Mouse (Mus musculus) myocyte (in vitro differentiated cells): ENCODE data around the gene Tshz2.

Experiments used
- E2F4 ChIP-seq: IDR thresholded peaks from one replicate; pipeline ENCODE4 v1.6.1; 2011; ENCODE audit warnings: mild to moderate bottlenecking, control low read depth, moderate library complexity; ENCODE audit not compliant: insufficient read depth
- MAX ChIP-seq: IDR thresholded peaks from one replicate; pipeline ENCODE4 v1.6.1; 2011; ENCODE audit warnings: low read depth, mild to moderate bottlenecking, control low read depth
- MYOD1 ChIP-seq, 3 experiments: IDR thresholded peaks; one replicate each; pipeline ENCODE4 v1.6.1; 2011; ENCODE audit warnings: control low read depth in 2 of 3, low read depth in 2 of 3, mild to moderate bottlenecking in 2 of 3, moderate library complexity in 1 of 3; ENCODE audit not compliant: insufficient read length in 2 of 3, control insufficient read depth in 1 of 3
- MYOG ChIP-seq, 3 experiments: IDR thresholded peaks; one replicate each; pipeline ENCODE4 v1.6.1; 2011; ENCODE audit warnings: control low read depth in 2 of 3, low read depth in 2 of 3, mild to moderate bottlenecking in 2 of 3; ENCODE audit not compliant: insufficient read length in 2 of 3, control insufficient read depth in 1 of 3, insufficient read depth in 1 of 3
- POLR2A ChIP-seq: IDR thresholded peaks from one replicate; pipeline ENCODE4 v1.6.1; 2011; ENCODE audit warnings: low read depth, mild to moderate bottlenecking, control low read depth, moderate library complexity; ENCODE audit not compliant: insufficient read length
- POLR2AphosphoS2 ChIP-seq: IDR thresholded peaks from one replicate; pipeline ENCODE4 v1.6.1; 2011; ENCODE audit warnings: low read depth, control low read depth; ENCODE audit not compliant: insufficient read length
- REST ChIP-seq: IDR thresholded peaks from one replicate; pipeline ENCODE4 v1.6.1; 2011; ENCODE audit warnings: mild to moderate bottlenecking, control low read depth, moderate library complexity; ENCODE audit not compliant: insufficient read depth, insufficient read length
- SRF ChIP-seq: IDR thresholded peaks from one replicate; pipeline ENCODE4 v1.6.1; 2011; ENCODE audit warnings: low read depth; ENCODE audit not compliant: control insufficient read depth, insufficient read length
- TCF12 ChIP-seq: IDR thresholded peaks from one replicate; pipeline ENCODE4 v1.6.1; 2011; ENCODE audit warnings: mild to moderate bottlenecking, control low read depth; ENCODE audit not compliant: poor library complexity, insufficient read depth, severe bottlenecking
- USF1 ChIP-seq: IDR thresholded peaks from one replicate; pipeline ENCODE4 v1.6.1; 2011; ENCODE audit warnings: low read depth, mild to moderate bottlenecking, control low read depth, moderate library complexity

DNA sequence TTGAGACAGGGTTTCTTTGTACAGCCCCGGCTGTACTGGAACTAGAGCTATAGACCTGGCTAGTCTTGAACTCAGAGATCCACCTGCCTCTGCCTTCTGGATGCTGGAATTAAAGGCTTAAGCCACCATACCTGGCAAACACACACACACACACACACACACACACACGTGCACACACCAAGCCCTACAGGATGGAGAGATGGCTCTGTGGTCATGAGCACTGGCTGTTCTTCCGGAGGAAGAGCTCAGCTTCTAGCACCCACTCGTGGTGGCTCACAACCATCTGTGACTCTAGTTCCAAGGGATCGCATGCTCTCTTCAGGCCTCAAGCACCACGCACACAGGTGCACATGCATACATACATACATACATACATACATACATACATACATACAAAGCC, 471.6 kb downstream of the Tshz2 start:
- TF ChIP-seq POLR2A: no peak
- no peak for TF ChIP-seq MAX
- TF ChIP-seq E2F4: no peak
- TF ChIP-seq USF1: no peak
- TF ChIP-seq POLR2AphosphoS2: peak; percentile 32
- no peak for TF ChIP-seq MYOG (IDR thresholded peaks at IDR 0.05; ENCODE audit: control insufficient read depth in 1 of 3, insufficient read depth in 1 of 3, insufficient read length in 2 of 3, low read depth in 2 of 3)
- TF ChIP-seq SRF: no peak
- no peak for TF ChIP-seq MYOD1 (IDR thresholded peaks at IDR 0.05; ENCODE audit: control insufficient read depth in 1 of 3, insufficient read length in 2 of 3, low read depth in 2 of 3)
- no peak for TF ChIP-seq REST
- TF ChIP-seq TCF12: no peak
